Mouse (Mus musculus): ENCODE data around the gene A930033H14Rik. TPM values are rescaled to one million over a fixed set of nuclear protein-coding genes. Genes with fewer than 3 reads are reported as not detected.

A930033H14Rik gene
- polyA plus RNA-seq, 2 experiments = 3.2 to 4.2 TPM

GRCm38 (mm10) chr10:69219289-69219626, 6.4 kb upstream of the A930033H14Rik start:
- no peaks in the 10 kb centered on the region for H3K27me3 ChIP-seq (ENCODE audit: control insufficient read depth, insufficient read depth, low read length)
- 0 out of 2 replicates have a peak, but pooled peaks cover 3% of the 10 kb centered on the region for H3K9me3 ChIP-seq (ENCODE audit: control insufficient read depth, low read length)
- no peak overlapping the region for H3K9ac ChIP-seq (ENCODE audit: low read depth, low read length, severe bottlenecking)
- no peak overlapping the region for H3K4me3 ChIP-seq (replicated peaks; ENCODE audit: low read length)
- no peak overlapping the region for H3K27ac ChIP-seq (replicated peaks; ENCODE audit: low read depth, low read length)
- 82% methylated on average over 2 of the region's 2 CpGs for WGBS
- ATAC-seq (ENCODE audit: low FRiP score, low read depth) (no peak), DNase-seq (ENCODE audit: low spot score) (no peak)
- H3K4me1 ChIP-seq (ENCODE audit: control insufficient read depth, insufficient read depth, low read length) = peaks cover 2% of the 10 kb centered on the region; the same call in 1 of the 2 replicates
- no peak for TF ChIP-seq POLR2A (IDR thresholded peaks at IDR 0.05; ENCODE audit: borderline replicate concordance, extremely low read depth, insufficient read depth, insufficient read length)
- no peak overlapping the region for H3K4me2 ChIP-seq (replicated peaks; ENCODE audit: low read depth, low read length, severe bottlenecking)
- peaks cover 21% of the 10 kb centered on the region for H3K36me3 ChIP-seq (ENCODE audit: control insufficient read depth, insufficient read depth, low read length)

- Histone ChIP-seq H3K27me3 (ENCODE audit: control insufficient read depth, insufficient read depth, low read length) (no peaks in the 10 kb centered on the region), H3K4me3 (replicated peaks; ENCODE audit: low read length) (no peak overlapping the region), H3K27ac (replicated peaks; ENCODE audit: low read depth, low read length) (no peak overlapping the region), H3K4me1 (ENCODE audit: control insufficient read depth, insufficient read depth, low read length) (peaks cover 8% of the 10 kb centered on the region; the same call in 1 of the 2 replicates), H3K36me3 (ENCODE audit: control insufficient read depth, insufficient read depth, low read length) (peaks cover 21% of the 10 kb centered on the region), H3K9me3 (ENCODE audit: control insufficient read depth, low read length) (0 out of 2 replicates have a peak, but pooled peaks cover 3% of the 10 kb centered on the region), H3K9ac (ENCODE audit: low read depth, low read length, severe bottlenecking) (no peak overlapping the region), H3K4me2 (replicated peaks; ENCODE audit: low read depth, low read length, severe bottlenecking) (no peak overlapping the region)
- no peak for DNase-seq (ENCODE audit: low spot score)
- no peak for TF ChIP-seq POLR2A (IDR thresholded peaks at IDR 0.05; ENCODE audit: borderline replicate concordance, extremely low read depth, insufficient read depth, insufficient read length)
- ATAC-seq (ENCODE audit: low FRiP score, low read depth) = no peak
- 91% methylated on average over 14 of the region's 14 CpGs for WGBS
These were observed 5.8 kb upstream of the A930033H14Rik start for GRCm38 (mm10) chr10:69218458-69219288.

GRCm38 (mm10) chr10:69217127-69217690, 4.3 kb upstream of the A930033H14Rik start:
- ATAC-seq (ENCODE audit: low FRiP score, low read depth) = no peak
- Histone ChIP-seq H3K9me3 (ENCODE audit: control insufficient read depth, low read length) (0 out of 2 replicates have a peak, but pooled peaks cover 3% of the 10 kb centered on the region), H3K27ac (replicated peaks; ENCODE audit: low read depth, low read length) (no peak overlapping the region), H3K27me3 (ENCODE audit: control insufficient read depth, insufficient read depth, low read length) (no peaks in the 10 kb centered on the region), H3K4me1 (ENCODE audit: control insufficient read depth, insufficient read depth, low read length) (peaks cover 8% of the 10 kb centered on the region; the same call in 1 of the 2 replicates), H3K4me3 (replicated peaks; ENCODE audit: low read length) (no peak overlapping the region), H3K36me3 (ENCODE audit: control insufficient read depth, insufficient read depth, low read length) (peaks cover 18% of the 10 kb centered on the region), H3K4me2 (replicated peaks; ENCODE audit: low read depth, low read length, severe bottlenecking) (no peak overlapping the region), H3K9ac (ENCODE audit: low read depth, low read length, severe bottlenecking) (no peak overlapping the region)
- 87% methylated on average over 4 of the region's 4 CpGs for WGBS
- TF ChIP-seq POLR2A (IDR thresholded peaks at IDR 0.05; ENCODE audit: borderline replicate concordance, extremely low read depth, insufficient read depth, insufficient read length) = no peak
- no peak for DNase-seq (ENCODE audit: low spot score)

- ATAC-seq (ENCODE audit: low FRiP score, low read depth) (no peak), DNase-seq (ENCODE audit: low spot score) (no peak)
- Histone ChIP-seq H3K36me3 (ENCODE audit: control insufficient read depth, insufficient read depth, low read length) (peaks cover 18% of the 10 kb centered on the region), H3K9me3 (ENCODE audit: control insufficient read depth, low read length) (0 out of 2 replicates have a peak, but pooled peaks cover 3% of the 10 kb centered on the region), H3K27me3 (ENCODE audit: control insufficient read depth, insufficient read depth, low read length) (no peaks in the 10 kb centered on the region), H3K4me1 (ENCODE audit: control insufficient read depth, insufficient read depth, low read length) (peaks cover 15% of the 10 kb centered on the region; the same call in 1 of the 2 replicates), H3K9ac (ENCODE audit: low read depth, low read length, severe bottlenecking) (peak overlapping the region; percentile 96), H3K4me2 (replicated peaks; ENCODE audit: low read depth, low read length, severe bottlenecking) (peak overlapping the region; percentile 85), H3K27ac (replicated peaks; ENCODE audit: low read depth, low read length) (peak overlapping the region; percentile 99), H3K4me3 (replicated peaks; ENCODE audit: low read length) (peak overlapping the region; percentile 83)
- no peak for TF ChIP-seq POLR2A (IDR thresholded peaks at IDR 0.05; ENCODE audit: borderline replicate concordance, extremely low read depth, insufficient read depth, insufficient read length)
- 27% methylated on average over 5 of the region's 5 CpGs for WGBS
These were observed 1.1 kb upstream of the A930033H14Rik start for GRCm38 (mm10) chr10:69213986-69214385.

- no peaks in the 10 kb centered on the region for H3K27me3 ChIP-seq (ENCODE audit: control insufficient read depth, insufficient read depth, low read length)
- peak overlapping the region; percentile 85 for H3K4me2 ChIP-seq (replicated peaks; ENCODE audit: low read depth, low read length, severe bottlenecking)
- 0% methylated on average over 20 of the region's 21 CpGs for WGBS
- no peak for TF ChIP-seq POLR2A (IDR thresholded peaks at IDR 0.05; ENCODE audit: borderline replicate concordance, extremely low read depth, insufficient read depth, insufficient read length)
- H3K9me3 ChIP-seq (ENCODE audit: control insufficient read depth, low read length) = peaks cover 8% of the 10 kb centered on the region; the same call in 1 of the 2 replicates
- peak; percentile 12 for ATAC-seq (ENCODE audit: low FRiP score, low read depth)
- H3K4me3 ChIP-seq (replicated peaks; ENCODE audit: low read length) = peak overlapping the region; percentile 83
- H3K4me1 ChIP-seq (ENCODE audit: control insufficient read depth, insufficient read depth, low read length) = peaks cover 15% of the 10 kb centered on the region; the same call in 1 of the 2 replicates
- peaks cover 18% of the 10 kb centered on the region for H3K36me3 ChIP-seq (ENCODE audit: control insufficient read depth, insufficient read depth, low read length)
- peak overlapping the region; percentile 96 for H3K9ac ChIP-seq (ENCODE audit: low read depth, low read length, severe bottlenecking)
- H3K27ac ChIP-seq (replicated peaks; ENCODE audit: low read depth, low read length) = peak overlapping the region; percentile 99
- DNase-seq (ENCODE audit: low spot score) = peak; percentile 24
These were observed 566 bp upstream of the A930033H14Rik start for GRCm38 (mm10) chr10:69213451-69213877.
